Mouse (Mus musculus): ENCODE data around the gene Krtap4-13.
"Not testable (repeated sequence)": the region's sequence is repeated elsewhere in the genome, so short reads cannot be mapped to it uniquely, and the experiment has no call there.

Gene Krtap4-13

DNA sequence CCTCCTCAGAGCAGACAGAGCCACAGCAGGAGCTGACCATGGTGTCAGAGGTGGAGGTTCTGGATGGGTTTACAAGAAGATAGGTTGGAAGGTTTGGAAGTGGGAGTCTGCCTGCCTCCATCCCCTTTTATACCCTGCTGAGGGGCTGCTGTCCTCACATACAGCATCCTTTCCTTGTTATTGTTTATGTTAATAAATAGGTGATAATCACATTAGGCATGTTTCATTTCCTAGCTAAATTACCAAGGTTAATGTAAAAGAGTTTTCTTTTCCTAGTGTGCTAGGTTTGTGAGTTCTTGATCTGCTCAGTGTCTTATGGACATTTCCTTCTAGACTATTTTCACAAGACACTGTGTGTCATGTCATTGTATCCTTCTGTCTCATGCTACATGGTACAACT is at the start of gene Krtap4-13:
Krtap4-13 (minus strand) TSS at position 101 of the 400 bp plus-strand sequence.
- not testable (repeated sequence) for DNase-seq (ENCODE audit: low read depth, low spot score)

DNA sequence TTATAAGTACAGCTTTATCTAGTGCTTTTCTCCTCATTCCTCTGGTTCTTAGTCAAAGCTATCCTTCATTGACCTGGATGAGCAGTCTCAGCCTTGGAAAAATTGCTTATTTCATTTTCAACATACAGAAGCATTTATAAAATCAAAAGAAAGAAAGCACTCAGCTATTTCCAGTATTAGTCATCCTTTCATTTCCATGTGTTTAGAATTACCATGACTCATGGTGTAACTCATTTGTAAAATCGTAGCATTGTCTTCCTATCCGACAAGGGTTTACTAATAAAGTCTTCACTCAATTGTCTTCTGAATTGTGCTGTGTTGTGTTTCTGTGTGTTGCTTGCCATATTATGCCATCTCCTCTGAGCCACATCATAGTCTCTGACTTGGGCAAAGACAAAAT is 49.1 kb upstream of the Krtap4-13 start:
- DNase-seq (ENCODE audit: low read depth, low spot score): peak; percentile 78

DNA sequence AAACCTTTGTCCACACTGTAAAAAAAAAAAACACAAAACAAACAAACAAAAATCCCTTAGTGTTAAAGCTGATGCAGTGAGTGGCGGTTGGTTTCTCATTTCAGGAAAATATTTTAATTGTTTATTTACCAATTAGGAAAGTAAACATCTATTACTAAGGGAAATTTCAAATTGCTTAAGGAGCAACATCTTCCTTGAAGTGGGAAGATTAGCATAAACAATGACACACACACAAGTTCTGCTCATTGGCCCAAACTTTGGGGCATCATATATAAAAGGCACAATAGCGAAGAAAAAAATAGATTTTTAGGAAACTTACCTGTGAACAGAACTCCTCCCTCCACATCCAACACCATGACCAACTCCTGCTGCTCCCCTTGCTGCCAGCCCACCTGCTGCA is 47.9 kb upstream of the Krtap4-13 start, which contains the start of gene Gm11568:
Gm11568 (plus strand) TSS at position 301 of the 400 bp plus-strand sequence.
- no peak for DNase-seq (ENCODE audit: low read depth, low spot score)

DNA sequence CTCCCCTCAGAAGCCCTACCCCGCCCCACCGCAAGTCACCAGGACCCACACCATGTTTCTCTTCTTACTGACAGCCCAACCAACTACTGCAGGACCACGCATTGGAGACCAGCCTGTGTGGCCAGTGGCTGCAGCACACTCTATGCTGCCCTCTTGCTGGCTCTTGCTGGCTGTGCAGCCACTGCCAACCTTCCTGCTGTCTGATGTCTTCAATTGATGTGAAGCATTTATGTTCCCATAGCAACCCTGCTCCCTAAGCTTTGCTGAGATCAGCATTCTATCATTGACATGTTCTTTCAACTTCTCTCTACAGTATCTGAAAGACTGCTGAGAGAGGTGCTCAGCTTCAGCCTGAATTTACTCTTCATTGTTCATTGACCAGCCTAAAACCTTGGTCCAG is 44.4 kb upstream of the Krtap4-13 start:
- peak; percentile 12 for DNase-seq (ENCODE audit: low read depth, low spot score)

DNA sequence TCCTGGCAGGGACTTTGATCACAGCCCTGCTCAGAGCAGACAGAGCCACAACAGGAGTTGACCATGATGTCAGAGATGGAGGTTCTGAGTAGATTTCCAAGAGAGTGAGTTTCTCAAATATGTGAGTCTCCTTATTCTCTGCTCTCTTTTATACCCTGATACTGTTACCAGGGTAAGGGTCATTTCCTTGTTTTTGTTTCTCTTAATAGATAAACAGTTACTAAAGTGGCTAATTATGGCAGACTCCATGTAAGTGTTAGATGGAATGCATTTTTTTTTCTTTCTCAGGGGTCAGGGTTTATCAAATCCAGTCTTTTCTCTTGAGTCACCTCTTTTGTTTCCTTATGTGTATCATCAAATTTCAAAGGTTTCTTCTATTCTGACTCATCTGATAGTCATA is 41.8 kb upstream of the Krtap4-13 start, which contains the start of gene Krtap4-16:
Krtap4-16 (minus strand) TSS at position 101 of the 400 bp plus-strand sequence.
- DNase-seq (ENCODE audit: low read depth, low spot score): peak; percentile 36

DNA sequence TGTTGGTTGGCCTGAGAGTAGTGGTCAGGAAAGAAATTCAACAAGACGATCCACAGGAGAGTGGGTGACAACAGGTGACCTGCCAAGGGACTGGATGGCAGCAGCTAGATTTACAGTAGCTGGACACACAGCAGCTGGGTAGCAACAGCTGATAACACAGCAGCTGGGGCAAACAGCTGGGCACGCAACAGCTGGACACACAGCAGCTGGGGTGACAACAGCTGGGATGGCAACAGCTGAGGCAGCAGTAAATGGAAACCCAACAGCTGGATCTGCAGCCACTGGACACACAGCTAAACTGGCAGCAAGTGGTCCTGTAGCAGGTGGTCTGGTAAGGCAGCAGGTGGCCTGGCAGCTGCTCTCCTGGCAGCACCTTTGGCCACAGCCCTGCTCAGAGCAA is 37.1 kb upstream of the Krtap4-13 start:
- DNase-seq (ENCODE audit: low read depth, low spot score): no peak

DNA sequence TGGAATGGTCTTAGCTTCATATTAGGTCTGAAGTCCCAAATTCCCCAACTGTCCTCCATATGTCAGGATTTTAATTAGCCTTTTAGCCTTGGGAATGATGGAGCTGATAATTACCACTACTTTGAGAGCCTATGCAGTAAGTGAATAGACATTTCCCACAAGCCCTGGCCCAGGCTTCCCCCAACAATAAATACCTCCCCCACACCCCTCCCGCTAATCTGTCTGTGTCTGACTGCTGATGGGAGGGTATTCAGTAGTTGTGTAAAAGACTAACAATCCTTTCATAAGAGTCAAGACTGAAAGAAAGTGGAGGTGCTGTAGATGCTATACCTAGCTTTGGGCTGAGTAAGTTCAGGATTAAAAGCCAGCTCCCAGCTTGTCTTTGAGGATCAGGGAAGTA is 32.5 kb upstream of the Krtap4-13 start:
- no peak for DNase-seq (ENCODE audit: low read depth, low spot score)

DNA sequence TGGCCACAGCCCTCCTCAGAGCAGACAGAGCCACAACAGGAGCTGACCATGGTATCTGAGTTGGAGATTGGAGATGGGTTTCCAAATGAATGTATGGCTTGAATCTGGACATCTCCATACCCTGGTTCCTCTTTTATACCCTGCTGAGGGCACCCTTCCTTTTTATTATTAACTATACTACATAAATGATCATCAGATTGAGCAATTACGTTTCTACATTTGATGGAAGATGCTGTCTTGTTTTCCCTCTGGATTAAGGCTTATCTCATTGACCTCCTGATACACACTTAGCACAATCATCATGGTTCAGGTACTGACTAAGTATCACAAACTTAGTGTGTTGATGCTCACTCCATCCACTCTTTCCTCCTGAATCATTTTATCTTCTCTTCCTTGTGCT is 28.3 kb upstream of the Krtap4-13 start, which contains the start of gene 2300003K06Rik:
2300003K06Rik (minus strand) TSS at position 101 of the 400 bp plus-strand sequence.
- DNase-seq (ENCODE audit: low read depth, low spot score): no peak

DNA sequence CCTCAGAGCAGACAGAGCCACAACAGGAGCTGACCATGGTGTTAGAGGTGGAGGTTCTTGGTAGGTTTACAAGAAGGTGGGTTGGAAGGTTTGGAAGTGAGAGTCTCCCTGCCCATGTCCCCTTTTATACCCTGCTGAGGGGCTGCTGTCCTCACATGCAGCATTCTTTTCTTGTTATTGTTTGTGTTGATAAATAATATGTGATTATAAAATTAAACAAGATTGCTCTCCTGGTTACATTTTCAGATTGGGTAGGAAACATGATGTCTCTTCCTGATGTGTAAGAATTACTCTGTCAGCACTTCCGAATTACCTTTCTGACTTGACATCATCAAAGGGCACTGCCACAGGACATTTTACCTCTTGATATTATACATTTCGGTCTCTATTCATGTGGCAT is 5.9 kb upstream of the Krtap4-13 start, which contains the start of gene Gm11564:
Gm11564 (minus strand) TSS at position 101 of the 400 bp plus-strand sequence.
- DNase-seq (ENCODE audit: low read depth, low spot score): not testable (repeated sequence)

DNA sequence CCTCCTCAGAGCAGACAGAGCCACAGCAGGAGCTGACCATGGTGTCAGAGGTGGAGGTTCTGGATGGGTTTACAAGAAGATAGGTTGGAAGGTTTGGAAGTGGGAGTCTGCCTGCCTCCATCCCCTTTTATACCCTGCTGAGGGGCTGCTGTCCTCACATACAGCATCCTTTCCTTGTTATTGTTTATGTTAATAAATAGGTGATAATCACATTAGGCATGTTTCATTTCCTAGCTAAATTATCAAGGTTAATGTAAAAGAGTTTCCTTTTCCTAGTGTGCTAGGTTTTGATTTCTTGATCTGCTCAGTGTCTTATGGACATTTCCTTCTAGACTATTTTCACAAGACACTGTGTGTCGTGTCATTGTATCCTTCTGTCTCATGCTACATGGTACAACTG is 5.3 kb downstream of the Krtap4-13 start, which contains the start of gene Gm11554:
Gm11554 (minus strand) TSS at position 101 of the 400 bp plus-strand sequence.
- DNase-seq (ENCODE audit: low read depth, low spot score): not testable (repeated sequence)

DNA sequence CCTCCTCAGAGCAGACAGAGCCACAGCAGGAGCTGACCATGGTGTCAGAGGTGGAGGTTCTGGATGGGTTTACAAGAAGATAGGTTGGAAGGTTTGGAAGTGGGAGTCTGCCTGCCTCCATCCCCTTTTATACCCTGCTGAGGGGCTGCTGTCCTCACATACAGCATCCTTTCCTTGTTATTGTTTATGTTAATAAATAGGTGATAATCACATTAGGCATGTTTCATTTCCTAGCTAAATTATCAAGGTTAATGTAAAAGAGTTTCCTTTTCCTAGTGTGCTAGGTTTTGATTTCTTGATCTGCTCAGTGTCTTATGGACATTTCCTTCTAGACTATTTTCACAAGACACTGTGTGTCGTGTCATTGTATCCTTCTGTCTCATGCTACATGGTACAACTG is 10.9 kb downstream of the Krtap4-13 start, which contains the start of gene Gm11569:
Gm11569 (minus strand) TSS at position 101 of the 400 bp plus-strand sequence.
- DNase-seq (ENCODE audit: low read depth, low spot score): not testable (repeated sequence)

DNA sequence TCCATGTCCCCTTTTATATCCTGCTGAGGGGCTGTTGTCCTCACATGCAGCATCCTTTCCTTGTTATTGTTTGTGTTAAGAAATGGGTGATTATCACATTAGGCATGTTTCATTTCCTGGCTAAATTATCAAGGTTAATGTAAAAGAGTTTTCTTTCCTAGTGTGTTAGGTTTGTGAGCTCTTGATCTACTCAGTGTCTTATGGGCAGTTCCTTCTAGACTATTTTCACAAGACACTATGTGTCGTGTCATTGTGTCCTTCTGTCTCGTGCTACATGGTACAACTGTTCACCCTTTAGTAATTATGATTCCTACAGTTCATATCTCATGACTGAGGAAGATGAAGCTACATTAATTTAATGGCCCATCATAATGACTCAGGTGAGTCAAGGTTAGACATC is 16.3 kb downstream of the Krtap4-13 start, which contains the start of gene Gm11596:
Gm11596 (minus strand) TSS at position 101 of the 400 bp plus-strand sequence.
- DNase-seq (ENCODE audit: low read depth, low spot score): no peak

DNA sequence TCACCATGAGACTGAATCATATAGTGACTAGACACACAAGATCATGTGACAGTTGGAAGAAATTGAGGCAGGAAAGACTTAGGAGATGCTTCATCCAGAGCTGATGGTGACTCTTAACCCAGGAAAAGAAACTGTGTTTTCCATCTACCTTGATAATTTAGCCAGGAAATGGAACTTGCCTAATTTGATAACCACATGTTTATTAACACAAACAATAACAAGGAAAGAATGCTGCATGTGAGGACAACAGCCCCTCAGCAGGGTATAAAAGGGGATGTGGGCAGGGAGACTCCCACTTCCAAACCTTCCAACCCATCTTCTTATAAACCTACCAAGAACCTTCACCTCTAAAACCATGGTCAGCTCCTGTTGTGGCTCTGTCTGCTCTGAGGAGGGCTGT is 24.8 kb downstream of the Krtap4-13 start, which contains the start of gene Krtap4-9:
Krtap4-9 (plus strand) TSS at position 301 of the 400 bp plus-strand sequence.
- not testable (repeated sequence) for DNase-seq (ENCODE audit: low read depth, low spot score)

DNA sequence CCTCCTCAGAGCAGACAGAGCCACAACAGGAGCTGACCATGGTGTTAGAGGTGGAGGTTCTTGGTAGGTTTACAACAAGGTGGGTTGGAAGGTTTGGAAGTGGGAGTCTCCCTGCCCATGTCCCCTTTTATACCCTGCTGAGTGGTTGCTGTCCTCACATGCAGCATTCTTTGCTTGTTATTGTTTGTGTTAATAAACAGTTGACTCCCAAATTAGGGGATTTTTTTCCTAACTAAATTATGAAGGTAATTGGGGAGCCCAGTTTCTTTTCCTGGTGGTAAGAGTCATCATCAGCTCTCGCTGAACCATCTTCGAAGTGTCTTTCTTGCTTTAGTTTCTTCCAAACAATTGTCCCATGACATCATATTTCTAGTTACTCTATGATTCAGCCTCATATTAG is 29.1 kb downstream of the Krtap4-13 start, which contains the start of gene Krtap4-8:
Krtap4-8 (minus strand) TSS at position 101 of the 400 bp plus-strand sequence.
- no peak for DNase-seq (ENCODE audit: low read depth, low spot score)

DNA sequence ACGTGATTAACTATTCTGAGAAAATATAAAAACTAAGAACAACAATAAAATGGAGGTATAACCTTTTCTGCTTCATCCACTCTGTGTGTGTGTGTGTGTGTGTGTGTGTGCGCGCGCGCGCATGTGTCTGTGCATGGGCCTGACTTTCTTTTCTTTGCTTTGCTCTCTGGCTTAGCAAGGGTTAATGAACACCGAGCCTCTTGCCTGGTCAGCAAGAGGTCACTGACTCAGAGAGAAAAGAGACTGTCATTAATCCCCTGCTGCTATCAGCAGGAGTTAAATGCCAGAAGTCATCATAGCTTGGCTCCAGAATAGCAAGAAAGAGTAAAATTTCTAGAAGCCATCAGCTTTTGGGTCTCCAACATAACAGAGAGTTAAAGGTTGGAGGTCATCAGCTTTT is 31.3 kb downstream of the Krtap4-13 start:
- DNase-seq (ENCODE audit: low read depth, low spot score): no peak

DNA sequence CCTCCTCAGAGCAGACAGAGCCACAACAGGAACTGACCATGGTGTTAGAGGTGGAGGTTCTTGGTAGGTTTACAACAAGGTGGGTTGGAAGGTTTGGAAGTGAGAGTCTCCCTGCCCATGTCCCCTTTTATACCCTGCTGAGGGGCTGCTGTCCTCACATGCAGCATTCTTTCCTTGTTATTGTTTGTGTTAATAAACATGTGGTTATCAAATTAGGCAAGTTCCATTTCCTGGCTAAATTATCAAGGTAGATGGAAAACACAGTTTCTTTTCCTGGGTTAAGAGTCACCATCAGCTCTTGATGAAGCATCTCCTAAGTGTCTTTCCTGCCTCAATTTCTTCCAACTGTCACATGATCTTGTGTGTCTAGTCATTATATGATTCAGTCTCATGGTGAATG is 36.9 kb downstream of the Krtap4-13 start, which contains the start of gene Gm11595:
Gm11595 (minus strand) TSS at position 101 of the 400 bp plus-strand sequence.
- not testable (repeated sequence) for DNase-seq (ENCODE audit: low read depth, low spot score)

DNA sequence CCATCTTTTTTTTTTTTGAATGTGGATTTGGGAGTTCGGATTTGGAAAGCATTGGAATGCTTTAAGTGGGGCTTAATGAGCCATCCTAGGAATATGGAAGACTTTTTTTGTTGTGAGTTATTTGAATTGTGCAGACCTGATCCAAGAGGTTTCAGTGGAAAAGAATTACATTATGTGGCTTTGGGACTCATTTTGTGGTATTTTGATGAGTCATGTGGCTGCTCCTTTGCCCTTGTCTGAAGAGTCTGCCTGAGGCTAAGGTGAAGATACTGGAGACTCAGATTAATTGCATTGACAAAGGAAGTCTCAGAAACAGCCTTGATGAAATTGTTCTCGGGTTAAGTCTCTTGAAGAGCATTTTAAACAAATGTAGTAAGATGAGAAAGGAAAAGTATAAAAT is 41.3 kb downstream of the Krtap4-13 start:
- peak; percentile 89 for DNase-seq (ENCODE audit: low read depth, low spot score)

Measured in 3T3-L1 (cell line).